Mouse (Mus musculus): ENCODE measurements around the gene Pik3c2g.

The Pik3c2g gene

GRCm38 (mm10) chr6:139770535-139770934 is 183.5 kb downstream of the Pik3c2g start:
- TF ChIP-seq CTCF (conservative IDR thresholded peaks at IDR 0.05; ENCODE audit: low read length) (peak; percentile 29; the same call in 1 of the 2 replicates), POU5F1 (IDR thresholded peaks at IDR 0.05; ENCODE audit: borderline replicate concordance, low read length) (no peak), NANOG (IDR thresholded peaks at IDR 0.05; ENCODE audit: borderline replicate concordance, low read length) (no peak)
- no peaks in the 10 kb centered on the region for H3K36me3 ChIP-seq (ENCODE audit: insufficient read depth, low read length)
- H3K27me3 ChIP-seq (ENCODE audit: insufficient read depth, low read length): no peaks in the 10 kb centered on the region
- H3K9me3 ChIP-seq (ENCODE audit: low read length): no peaks in the 10 kb centered on the region
- no peaks in the 10 kb centered on the region for H3K4me1 ChIP-seq (replicated peaks; ENCODE audit: low read depth, low read length)
- H3K4me3 ChIP-seq (replicated peaks; ENCODE audit: low read length): no peak overlapping the region

- H3K9me3 ChIP-seq (ENCODE audit: low read length): no peaks in the 10 kb centered on the region
- no peaks in the 10 kb centered on the region for H3K4me1 ChIP-seq (replicated peaks; ENCODE audit: low read depth, low read length)
- no peak overlapping the region for H3K4me3 ChIP-seq (replicated peaks; ENCODE audit: low read length)
- H3K36me3 ChIP-seq (ENCODE audit: insufficient read depth, low read length): no peaks in the 10 kb centered on the region
- TF ChIP-seq POU5F1 (IDR thresholded peaks at IDR 0.05; ENCODE audit: borderline replicate concordance, low read length) (no peak), NANOG (IDR thresholded peaks at IDR 0.05; ENCODE audit: borderline replicate concordance, low read length) (no peak)
- no peaks in the 10 kb centered on the region for H3K27me3 ChIP-seq (ENCODE audit: insufficient read depth, low read length)
These were observed 190.7 kb downstream of the Pik3c2g start for GRCm38 (mm10) chr6:139777576-139778282.

DNA sequence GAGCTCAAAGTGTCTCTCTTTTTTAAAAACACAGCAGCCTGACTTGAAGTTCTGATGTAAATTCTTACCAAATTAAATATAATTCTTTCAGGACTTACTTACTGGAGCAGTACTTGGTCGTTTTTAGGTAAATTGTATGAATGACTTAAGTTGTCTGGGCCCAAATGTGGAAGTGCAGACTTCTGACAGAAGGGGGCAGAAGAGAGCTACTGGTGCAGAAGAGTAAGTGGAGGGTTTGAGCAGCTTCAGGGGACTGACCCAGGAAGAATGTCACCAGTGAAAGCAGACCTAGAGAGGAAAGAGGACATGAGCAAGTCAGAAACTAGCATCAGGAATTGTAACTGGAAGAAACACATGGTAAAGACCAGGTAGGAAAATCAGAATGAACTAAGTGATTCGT is 193.0 kb downstream of the Pik3c2g start:
- no peaks in the 10 kb centered on the region for H3K4me1 ChIP-seq (replicated peaks; ENCODE audit: low read depth, low read length)
- no peaks in the 10 kb centered on the region for H3K36me3 ChIP-seq (ENCODE audit: insufficient read depth, low read length)
- no peaks in the 10 kb centered on the region for H3K27me3 ChIP-seq (ENCODE audit: insufficient read depth, low read length)
- H3K9me3 ChIP-seq (ENCODE audit: low read length): no peaks in the 10 kb centered on the region
- no peak overlapping the region for H3K4me3 ChIP-seq (replicated peaks; ENCODE audit: low read length)
- TF ChIP-seq POU5F1 (IDR thresholded peaks at IDR 0.05; ENCODE audit: borderline replicate concordance, low read length) (no peak), CTCF (conservative IDR thresholded peaks at IDR 0.05; ENCODE audit: low read length) (peak; percentile 45), NANOG (IDR thresholded peaks at IDR 0.05; ENCODE audit: borderline replicate concordance, low read length) (no peak)

- Histone ChIP-seq H3K4me1 (replicated peaks; ENCODE audit: low read depth, low read length) (no peaks in the 10 kb centered on the region), H3K9me3 (ENCODE audit: low read length) (no peaks in the 10 kb centered on the region), H3K27me3 (ENCODE audit: insufficient read depth, low read length) (no peaks in the 10 kb centered on the region), H3K36me3 (ENCODE audit: insufficient read depth, low read length) (no peaks in the 10 kb centered on the region), H3K4me3 (replicated peaks; ENCODE audit: low read length) (no peak overlapping the region)
- no peak for TF ChIP-seq CTCF (conservative IDR thresholded peaks at IDR 0.05; ENCODE audit: low read length)
These were observed 202.5 kb downstream of the Pik3c2g start for GRCm38 (mm10) chr6:139789479-139789878.

GRCm38 (mm10) chr6:139799541-139800226 is 212.7 kb downstream of the Pik3c2g start:
- TF ChIP-seq CTCF (conservative IDR thresholded peaks at IDR 0.05; ENCODE audit: low read length): no peak
- no peak for TF ChIP-seq NANOG (IDR thresholded peaks at IDR 0.05; ENCODE audit: borderline replicate concordance, low read length)
- TF ChIP-seq POU5F1 (IDR thresholded peaks at IDR 0.05; ENCODE audit: borderline replicate concordance, low read length): no peak
- H3K4me3 ChIP-seq (replicated peaks; ENCODE audit: low read length): no peak overlapping the region
- 0 out of 2 replicates have a peak, but pooled peaks cover 3% of the 10 kb centered on the region for H3K4me1 ChIP-seq (replicated peaks; ENCODE audit: low read depth, low read length)

DNA sequence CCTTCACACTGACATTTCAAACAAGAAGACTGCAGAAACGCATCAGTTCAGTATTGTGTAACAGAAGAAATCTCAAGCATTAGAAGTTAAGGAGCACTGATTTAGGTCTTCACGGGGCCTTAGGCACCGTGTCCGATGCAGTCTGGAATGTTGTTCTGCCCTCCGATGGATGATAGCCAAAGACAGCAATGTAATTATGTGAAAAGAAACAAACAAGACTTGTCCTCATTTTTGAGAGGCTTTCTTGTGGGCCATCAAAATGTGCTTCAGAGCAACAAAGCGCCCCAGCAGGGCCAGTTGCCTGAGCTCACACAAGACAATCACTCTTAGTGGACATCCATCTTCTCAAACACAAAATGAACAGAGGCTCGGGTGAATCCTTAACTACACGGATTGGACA is 234.9 kb downstream of the Pik3c2g start:
- Histone ChIP-seq H3K9me3 (ENCODE audit: low read length) (no peaks in the 10 kb centered on the region), H3K27me3 (ENCODE audit: insufficient read depth, low read length) (no peaks in the 10 kb centered on the region), H3K36me3 (ENCODE audit: insufficient read depth, low read length) (no peaks in the 10 kb centered on the region), H3K4me1 (replicated peaks; ENCODE audit: low read depth, low read length) (no peaks in the 10 kb centered on the region), H3K4me3 (replicated peaks; ENCODE audit: low read length) (no peak overlapping the region)
- TF ChIP-seq POU5F1 (IDR thresholded peaks at IDR 0.05; ENCODE audit: borderline replicate concordance, low read length): no peak
- TF ChIP-seq NANOG (IDR thresholded peaks at IDR 0.05; ENCODE audit: borderline replicate concordance, low read length): no peak
- TF ChIP-seq CTCF (conservative IDR thresholded peaks at IDR 0.05; ENCODE audit: low read length): no peak

More at GRCm38 (mm10) chr6:139799541-139800226, 212.7 kb downstream of the Pik3c2g start:
- Histone ChIP-seq H3K9me3 (ENCODE audit: low read length) (no peaks in the 10 kb centered on the region), H3K27me3 (ENCODE audit: insufficient read depth, low read length) (no peaks in the 10 kb centered on the region), H3K36me3 (ENCODE audit: insufficient read depth, low read length) (no peaks in the 10 kb centered on the region)

DNA sequence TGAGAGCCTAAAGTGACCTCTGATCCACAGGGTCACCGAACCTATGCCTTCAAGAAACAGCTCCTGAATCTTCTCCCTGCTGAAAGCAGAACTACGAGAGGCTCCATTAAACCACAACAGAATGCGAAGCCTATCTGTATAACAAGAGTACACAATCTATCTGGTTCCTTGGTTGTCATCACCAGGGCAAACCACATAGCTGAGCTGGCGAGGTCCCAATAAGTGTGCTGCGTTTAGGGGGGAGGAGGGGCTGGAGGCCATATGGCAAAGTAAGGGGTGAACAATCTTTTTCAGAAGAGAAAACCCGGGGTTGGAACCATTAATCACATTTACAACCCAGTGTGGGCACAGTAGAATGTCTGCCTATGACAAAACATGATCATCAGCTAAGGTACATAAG is 251.2 kb downstream of the Pik3c2g start:
- Histone ChIP-seq H3K27me3 (ENCODE audit: insufficient read depth, low read length) (no peaks in the 10 kb centered on the region), H3K4me1 (replicated peaks; ENCODE audit: low read depth, low read length) (no peaks in the 10 kb centered on the region), H3K36me3 (ENCODE audit: insufficient read depth, low read length) (no peaks in the 10 kb centered on the region), H3K9me3 (ENCODE audit: low read length) (no peaks in the 10 kb centered on the region), H3K4me3 (replicated peaks; ENCODE audit: low read length) (no peak overlapping the region)
- TF ChIP-seq POU5F1 (IDR thresholded peaks at IDR 0.05; ENCODE audit: borderline replicate concordance, low read length) (no peak), CTCF (conservative IDR thresholded peaks at IDR 0.05; ENCODE audit: low read length) (no peak), NANOG (IDR thresholded peaks at IDR 0.05; ENCODE audit: borderline replicate concordance, low read length) (no peak)

DNA sequence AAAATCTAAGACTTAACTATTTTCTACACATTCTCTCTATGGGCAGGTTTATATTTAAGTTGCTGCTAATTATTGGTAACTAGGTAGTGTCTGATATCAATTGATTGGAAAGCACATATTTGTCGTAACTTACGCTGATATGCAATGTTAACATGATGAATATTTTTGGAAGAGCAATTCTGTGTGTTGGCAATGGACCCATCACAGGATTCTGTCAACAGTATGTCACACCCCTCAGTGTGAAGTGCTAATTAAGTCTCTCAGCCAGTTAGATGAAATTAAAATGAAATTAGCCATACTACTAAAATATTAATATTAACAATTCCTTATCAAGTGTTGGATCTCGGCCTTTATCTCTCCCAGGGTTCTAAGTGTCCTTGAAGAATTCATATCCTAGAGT is 251.7 kb downstream of the Pik3c2g start:
- H3K36me3 ChIP-seq (ENCODE audit: insufficient read depth, low read length): no peaks in the 10 kb centered on the region

More for the DNA sequence above, 251.7 kb downstream of the Pik3c2g start:
- H3K4me3 ChIP-seq (replicated peaks; ENCODE audit: low read length): no peak overlapping the region
- TF ChIP-seq POU5F1 (IDR thresholded peaks at IDR 0.05; ENCODE audit: borderline replicate concordance, low read length) (no peak), CTCF (conservative IDR thresholded peaks at IDR 0.05; ENCODE audit: low read length) (no peak), NANOG (IDR thresholded peaks at IDR 0.05; ENCODE audit: borderline replicate concordance, low read length) (no peak)
- no peaks in the 10 kb centered on the region for H3K9me3 ChIP-seq (ENCODE audit: low read length)
- H3K27me3 ChIP-seq (ENCODE audit: insufficient read depth, low read length): no peaks in the 10 kb centered on the region
- no peaks in the 10 kb centered on the region for H3K4me1 ChIP-seq (replicated peaks; ENCODE audit: low read depth, low read length)

Data from E14TG2a.4 (cell line).